Mouse (Mus musculus) neural tube, embryonic 11.5 days (tissue): ENCODE measurements around the gene 1600015I10Rik. TPM values are rescaled to one million over a fixed set of nuclear protein-coding genes. Genes with fewer than 3 reads are reported as not detected.
A peak's percentile ranks its signal among the peaks of the same experiment; 100 is the strongest.
"Not testable (repeated sequence)": the region's sequence is repeated elsewhere in the genome, so short reads cannot be mapped to it uniquely, and the experiment has no call there.

ENCODE experiments used
- ATAC-seq: fragments of 200-750 bp; cut with Nextera tagmentation; 2 replicates; pipeline ENCODE4 v1.8.0; 2017; ENCODE audit warnings: moderate number of reproducible peaks, mild to moderate bottlenecking, moderate TSS enrichment, moderate library complexity; ENCODE audit not compliant: insufficient read depth, low FRiP score, low TSS enrichment
- DNase-seq: peaks from one replicate; pipeline ENCODE4 v3.0.0-alpha.2; 2015; ENCODE audit warnings: low spot score
- H3K27ac ChIP-seq: fragments of 300-500 bp; sonication (generic); 2 replicates; pipeline ENCODE4 v1.5.1; 2014; ENCODE audit warnings: low read depth, mild to moderate bottlenecking, low read length
- H3K27me3 ChIP-seq: fragments of 300-500 bp; sonication (generic); 2 replicates; pipeline ENCODE4 v1.6.1; 2014; ENCODE audit warnings: mild to moderate bottlenecking, low read length, mixed read lengths; ENCODE audit not compliant: control insufficient read depth, insufficient read depth
- H3K36me3 ChIP-seq: fragments of 300-500 bp; sonication (generic); 2 replicates; pipeline ENCODE4 v1.6.1; 2014; ENCODE audit warnings: mild to moderate bottlenecking, low read length, moderate library complexity, mixed read lengths; ENCODE audit not compliant: control insufficient read depth, insufficient read depth
- H3K4me1 ChIP-seq: fragments of 300-500 bp; sonication (generic); 2 replicates; pipeline ENCODE4 v1.6.1; 2014; ENCODE audit warnings: low read length, mixed read lengths; ENCODE audit not compliant: control insufficient read depth, insufficient read depth
- H3K4me2 ChIP-seq: fragments of 300-500 bp; sonication (generic); 2 replicates; pipeline ENCODE4 v1.6.1; 2014; ENCODE audit warnings: low read depth, mild to moderate bottlenecking, moderate library complexity
- H3K4me3 ChIP-seq: fragments of 300-500 bp; sonication (generic); 2 replicates; pipeline ENCODE4 v1.5.1; 2014; ENCODE audit warnings: low read depth, low read length
- H3K9ac ChIP-seq: fragments of 300-500 bp; sonication (generic); 2 replicates; pipeline ENCODE4 v1.6.1; 2014; ENCODE audit warnings: mild to moderate bottlenecking, low read length
- H3K9me3 ChIP-seq: fragments of 300-500 bp; sonication (generic); 2 replicates; pipeline ENCODE4 v1.6.1; 2016; ENCODE audit warnings: low read length; ENCODE audit not compliant: control insufficient read depth
- WGBS: fragments of 180-500 bp; shearing (Covaris S2); extraction: QIAGEN DNeasy Blood & Tissue Kit; methylation state at CpG from one replicate; pipeline ENCODE4 v1.1.7; 2014; 5-methylcytosine and 5-hydroxymethylcytosine counted together
- polyA plus RNA-seq: library from polyadenylated mRNA; unstranded; fragments of >200 nt; fragmentation: Nextera tagmentation; extraction: Ambion mirVana; gene quantifications from 2 replicates; pipeline ENCODE4 v1.2.1, GENCODE M21; 2014

1600015I10Rik gene
- polyA plus RNA-seq, 1 experiment from 2014 or later = not detected

DNA sequence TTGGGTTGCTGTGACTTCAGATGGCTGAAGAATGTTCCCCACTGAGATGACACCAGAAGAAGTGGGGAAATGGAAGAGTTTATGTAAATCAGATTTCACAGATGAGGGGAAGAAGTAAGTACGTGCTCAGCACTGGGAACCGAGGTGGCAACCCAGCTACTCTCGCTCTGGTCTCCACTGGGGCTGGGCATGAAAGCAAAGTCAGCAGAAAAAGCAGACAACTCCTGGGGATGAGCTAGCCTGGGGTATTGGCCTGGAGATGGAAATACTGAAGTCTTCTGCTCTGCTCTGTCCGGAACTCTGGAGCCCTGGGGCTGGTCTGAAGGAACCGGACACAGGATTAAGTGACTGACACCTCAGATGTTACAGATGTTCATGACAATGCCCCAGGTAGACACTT is 24.5 kb downstream of the 1600015I10Rik start:
- no peaks in the 10 kb centered on the region for H3K27me3 ChIP-seq
- no peaks in the 10 kb centered on the region for H3K36me3 ChIP-seq
- H3K4me1 ChIP-seq = no peaks in the 10 kb centered on the region
- no peaks in the 10 kb centered on the region for H3K9me3 ChIP-seq
- H3K4me2 ChIP-seq = no peak overlapping the region
- DNase-seq = no peak
- no peak overlapping the region for H3K4me3 ChIP-seq
- no peak for ATAC-seq
- H3K27ac ChIP-seq = no peak overlapping the region
- WGBS = 86% methylated on average over 5 of the region's 5 CpGs
- no peak overlapping the region for H3K9ac ChIP-seq

DNA sequence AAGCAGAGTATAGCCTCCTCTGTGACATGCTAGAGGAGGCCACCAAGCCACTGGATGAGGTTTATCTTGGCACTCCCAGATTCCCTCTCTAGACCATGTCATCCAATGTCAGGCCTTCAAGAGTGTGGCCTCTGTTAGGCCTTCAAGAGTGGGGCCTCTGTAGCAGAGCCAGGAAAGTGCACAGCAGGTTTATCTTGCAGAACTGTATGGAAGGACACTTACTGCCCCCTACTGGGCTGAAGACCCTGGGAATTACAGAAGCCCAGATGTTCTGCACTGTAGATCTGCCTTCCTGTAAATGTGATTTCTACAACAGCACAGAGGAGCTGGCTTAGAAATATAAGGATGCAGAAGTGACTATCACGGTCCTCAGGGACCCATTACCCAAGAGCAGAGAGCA is 25.3 kb downstream of the 1600015I10Rik start:
- H3K36me3 ChIP-seq = no peaks in the 10 kb centered on the region
- no peak overlapping the region for H3K27ac ChIP-seq
- no peaks in the 10 kb centered on the region for H3K4me1 ChIP-seq
- no peak overlapping the region for H3K9ac ChIP-seq
- no peak overlapping the region for H3K4me3 ChIP-seq
- WGBS = 41% methylated on average over 1 of the region's 1 CpGs
- no peak overlapping the region for H3K4me2 ChIP-seq
- H3K9me3 ChIP-seq = no peaks in the 10 kb centered on the region
- H3K27me3 ChIP-seq = no peaks in the 10 kb centered on the region
- DNase-seq = peak; percentile 38
- ATAC-seq = no peak

DNA sequence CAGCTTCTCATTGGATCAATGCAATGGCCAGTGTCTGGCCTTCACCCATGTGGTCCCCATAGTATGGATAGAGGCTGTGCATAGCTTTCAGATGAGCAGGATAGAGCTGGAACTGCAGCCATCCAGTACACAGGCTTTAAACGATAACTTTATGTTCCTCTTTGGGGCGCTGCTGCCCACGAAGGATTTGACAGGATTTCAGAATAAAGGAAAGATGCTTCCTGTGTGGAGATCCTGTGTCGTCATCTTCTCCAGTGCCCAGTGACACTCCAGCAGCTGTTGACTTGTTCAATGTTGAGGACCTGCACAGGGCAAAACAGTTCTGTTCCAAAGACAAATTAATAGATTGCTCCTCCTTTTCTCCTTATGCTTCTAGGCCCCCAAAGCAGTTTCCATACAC is 27.1 kb downstream of the 1600015I10Rik start:
- Histone ChIP-seq H3K9me3 (no peaks in the 10 kb centered on the region), H3K4me3 (no peak overlapping the region), H3K36me3 (no peaks in the 10 kb centered on the region), H3K4me2 (no peak overlapping the region), H3K9ac (no peak overlapping the region), H3K27ac (no peak overlapping the region), H3K27me3 (no peaks in the 10 kb centered on the region), H3K4me1 (no peaks in the 10 kb centered on the region)
- ATAC-seq (no peak), DNase-seq (no peak)
- 89% methylated on average over 4 of the region's 4 CpGs for WGBS

DNA sequence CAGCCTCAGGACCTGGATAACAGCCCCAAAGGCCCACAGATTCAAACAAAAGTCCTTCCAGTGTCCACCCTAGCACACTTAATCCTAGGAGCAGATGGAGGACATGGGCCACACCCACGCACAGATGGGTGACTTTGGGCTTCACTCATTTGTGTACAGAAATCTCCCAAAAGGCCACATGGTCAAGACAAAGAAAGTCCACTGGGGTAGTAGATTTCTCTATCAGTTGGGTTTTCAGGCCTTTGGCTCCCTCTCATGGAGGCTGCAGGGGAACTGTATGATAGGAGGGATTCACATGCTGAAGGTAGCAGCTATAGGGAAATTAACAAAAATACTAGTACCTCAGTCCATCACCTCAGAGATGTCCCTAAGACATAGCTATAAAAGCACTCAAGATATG is 28.4 kb downstream of the 1600015I10Rik start:
- Histone ChIP-seq H3K9me3 (no peaks in the 10 kb centered on the region), H3K9ac (no peak overlapping the region), H3K4me1 (no peaks in the 10 kb centered on the region), H3K4me3 (no peak overlapping the region), H3K4me2 (no peak overlapping the region), H3K36me3 (no peaks in the 10 kb centered on the region), H3K27me3 (no peaks in the 10 kb centered on the region), H3K27ac (no peak overlapping the region)
- peak; percentile 15 for DNase-seq
- WGBS = 52% methylated on average over 1 of the region's 1 CpGs
- ATAC-seq = no peak

DNA sequence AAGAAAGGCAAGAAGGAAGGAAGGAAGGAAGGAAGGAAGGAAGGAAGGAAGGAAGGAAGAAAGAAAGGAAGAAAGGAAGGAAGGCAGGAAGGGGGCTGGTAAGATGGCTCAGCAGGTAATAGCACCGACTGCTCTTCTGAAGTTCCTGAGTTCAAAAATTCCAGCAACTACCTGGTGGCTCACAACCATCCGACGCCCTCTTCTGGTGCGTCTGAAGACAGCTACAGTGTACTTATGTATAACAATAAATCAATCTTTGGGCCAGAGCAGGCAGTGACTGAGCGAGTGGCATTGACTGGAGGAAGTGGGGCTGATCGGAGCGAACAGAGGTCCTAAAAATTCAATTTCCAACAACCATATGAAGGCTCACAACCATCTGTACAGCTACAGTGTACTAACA is 29.5 kb downstream of the 1600015I10Rik start:
- H3K9me3 ChIP-seq, H3K27ac ChIP-seq, DNase-seq, ATAC-seq, H3K27me3 ChIP-seq, H3K9ac ChIP-seq, H3K4me1 ChIP-seq, H3K4me3 ChIP-seq, H3K36me3 ChIP-seq, H3K4me2 ChIP-seq: not testable (repeated sequence)
- 31% methylated on average over 7 of the region's 7 CpGs for WGBS

DNA sequence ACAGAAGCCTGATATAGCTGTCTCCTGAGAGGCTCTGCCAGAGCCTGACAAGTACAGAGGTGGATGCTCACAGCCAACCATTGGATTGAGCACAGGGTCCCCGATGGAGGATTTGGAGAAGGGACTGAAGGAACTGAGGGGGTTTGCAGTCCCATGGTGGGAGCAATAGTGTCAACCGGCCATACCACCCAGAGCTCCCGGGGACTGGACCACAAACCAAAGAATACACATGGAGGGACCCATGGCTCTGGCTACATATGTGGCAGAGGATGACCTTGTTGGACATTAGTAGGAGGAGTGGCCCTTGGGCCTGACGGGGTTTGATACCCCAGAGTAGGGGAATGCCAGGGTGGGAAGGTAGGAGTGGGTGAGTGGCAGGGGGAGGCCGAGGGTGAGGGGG is 37.0 kb downstream of the 1600015I10Rik start:
- not testable (repeated sequence) for ATAC-seq, H3K4me1 ChIP-seq, H3K4me2 ChIP-seq, H3K36me3 ChIP-seq, H3K27ac ChIP-seq, H3K4me3 ChIP-seq, DNase-seq, H3K9ac ChIP-seq, H3K27me3 ChIP-seq, H3K9me3 ChIP-seq
- 88% methylated on average over 5 of the region's 5 CpGs for WGBS

DNA sequence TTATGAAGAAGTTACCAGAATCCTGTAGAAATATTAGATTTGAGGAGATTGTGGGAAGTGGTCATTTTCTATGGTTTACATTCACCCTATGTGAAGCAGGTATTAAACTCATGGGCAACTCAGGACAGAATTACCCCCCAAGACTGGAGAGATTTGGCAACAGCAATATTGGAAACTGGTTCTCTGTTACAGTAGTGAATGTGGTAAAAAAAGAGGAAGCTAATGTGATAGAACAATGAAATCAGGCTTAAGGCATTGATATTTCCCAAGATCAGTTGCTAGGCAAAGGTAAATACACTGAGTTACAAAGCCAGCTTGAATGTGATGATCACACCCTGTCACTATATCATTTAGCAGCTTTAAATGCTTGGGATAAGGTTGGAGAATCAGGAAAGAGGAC is 38.2 kb downstream of the 1600015I10Rik start:
- Histone ChIP-seq H3K9me3 (no peaks in the 10 kb centered on the region), H3K4me2 (no peak overlapping the region), H3K4me1 (no peaks in the 10 kb centered on the region), H3K4me3 (no peak overlapping the region), H3K27ac (no peak overlapping the region), H3K36me3 (no peaks in the 10 kb centered on the region), H3K27me3 (no peaks in the 10 kb centered on the region), H3K9ac (no peak overlapping the region)
- DNase-seq = no peak
- no peak for ATAC-seq

DNA sequence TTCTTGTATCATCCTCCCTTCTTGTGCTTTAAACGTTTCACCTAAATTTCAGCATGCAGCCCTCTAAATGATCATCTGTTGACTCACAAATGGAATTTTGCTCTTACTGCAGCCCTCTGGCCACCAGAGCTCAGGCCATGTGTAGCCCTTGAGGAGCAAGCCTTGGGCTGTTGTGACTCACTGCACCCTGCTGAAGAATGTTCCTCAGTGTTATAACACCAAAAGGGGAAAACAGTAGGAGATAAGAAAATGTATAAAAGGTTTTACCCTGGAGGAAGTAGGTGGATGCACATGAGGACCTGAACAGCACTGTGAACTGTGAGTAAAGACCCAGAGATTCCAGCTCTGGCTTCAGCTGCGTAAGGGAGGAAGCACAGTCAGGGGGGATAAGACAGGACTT is 45.0 kb downstream of the 1600015I10Rik start, which contains the start of gene Doxl2:
TSS of gene Doxl2 (plus strand) at position 301 of the 400 bp plus-strand sequence.
- Histone ChIP-seq H3K9me3 (no peaks in the 10 kb centered on the region), H3K36me3 (no peaks in the 10 kb centered on the region), H3K4me1 (no peaks in the 10 kb centered on the region), H3K4me2 (no peak within 1 kb of the TSS), H3K9ac (no peak within 1 kb of the TSS), H3K27me3 (no peaks in the 10 kb centered on the region), H3K4me3 (no peak within 1 kb of the TSS), H3K27ac (no peak within 1 kb of the TSS)
- WGBS = 91% methylated on average over 2 of the region's 2 CpGs
- DNase-seq (no peak), ATAC-seq (no peak)

DNA sequence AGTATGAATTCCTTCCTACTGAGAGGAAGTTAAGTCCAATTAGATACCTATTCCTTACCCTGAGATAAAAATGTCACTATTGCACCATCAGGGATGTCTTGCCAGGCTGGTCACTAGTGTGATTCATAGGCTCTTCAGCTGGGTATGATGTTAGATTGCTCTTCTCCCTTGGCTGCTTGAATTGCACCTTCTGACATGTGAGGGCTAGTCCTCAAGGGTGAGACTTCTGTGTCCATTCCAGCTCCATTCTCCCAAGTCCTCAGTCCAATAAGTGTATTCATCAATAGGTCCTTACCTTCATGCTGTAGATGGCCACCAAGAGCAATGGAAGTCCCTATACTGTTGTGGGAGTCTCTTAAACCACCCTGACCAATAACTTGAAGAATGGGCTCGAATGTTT is 49.9 kb downstream of the 1600015I10Rik start:
- Histone ChIP-seq H3K27me3 (no peaks in the 10 kb centered on the region), H3K36me3 (no peaks in the 10 kb centered on the region), H3K4me3 (no peak overlapping the region), H3K9ac (no peak overlapping the region), H3K4me2 (no peak overlapping the region), H3K27ac (no peak overlapping the region), H3K9me3 (no peaks in the 10 kb centered on the region), H3K4me1 (no peaks in the 10 kb centered on the region)
- WGBS = 54% methylated on average over 1 of the region's 1 CpGs
- no peak for ATAC-seq
- no peak for DNase-seq
